Mouse (Mus musculus): Measurements from ENCODE around the gene Spns3. TPM values are rescaled to one million over a fixed set of nuclear protein-coding genes. Genes with fewer than 3 reads are reported as not detected.

Spns3 gene
- polyA plus RNA-seq, 1 experiment: 15.4 TPM

- no peak overlapping the region for H3K27ac ChIP-seq (ENCODE audit: control insufficient read depth, insufficient read depth, low read length)
- 59% methylated on average over 4 of the region's 4 CpGs for WGBS
- no peak overlapping the region for H3K4me3 ChIP-seq (ENCODE audit: control insufficient read depth, insufficient read depth, low read length)
- no peak for DNase-seq
- H3K4me1 ChIP-seq (replicated peaks; ENCODE audit: control insufficient read depth, insufficient read depth, low read length): peaks cover 2% of the 10 kb centered on the region; the same call in 1 of the 2 replicates
- no peaks in the 10 kb centered on the region for H3K27me3 ChIP-seq (ENCODE audit: control insufficient read depth, insufficient read depth, low read length)
- TF ChIP-seq POLR2A (IDR thresholded peaks at IDR 0.05; ENCODE audit: control insufficient read depth, extremely low read depth, insufficient read depth, low read length, poor library complexity) (no peak), CTCF (IDR thresholded peaks at IDR 0.05; ENCODE audit: borderline replicate concordance, control insufficient read depth, extremely low read depth, insufficient read depth, low read length, poor library complexity) (no peak)
- H3K36me3 ChIP-seq (ENCODE audit: control insufficient read depth, insufficient read depth, low read length): no peaks in the 10 kb centered on the region
Observed at GRCm38 (mm10) chr11:72481952-72482351, 68.4 kb downstream of the Spns3 start.

- no peak for TF ChIP-seq POLR2A (IDR thresholded peaks at IDR 0.05; ENCODE audit: control insufficient read depth, extremely low read depth, insufficient read depth, low read length, poor library complexity)
- no peak for TF ChIP-seq CTCF (IDR thresholded peaks at IDR 0.05; ENCODE audit: borderline replicate concordance, control insufficient read depth, extremely low read depth, insufficient read depth, low read length, poor library complexity)
- H3K36me3 ChIP-seq (ENCODE audit: control insufficient read depth, insufficient read depth, low read length): no peaks in the 10 kb centered on the region
- no peak overlapping the region for H3K4me3 ChIP-seq (ENCODE audit: control insufficient read depth, insufficient read depth, low read length)
- 64% methylated on average over 5 of the region's 5 CpGs for WGBS
- no peaks in the 10 kb centered on the region for H3K27me3 ChIP-seq (ENCODE audit: control insufficient read depth, insufficient read depth, low read length)
- no peak for DNase-seq
- H3K4me1 ChIP-seq (replicated peaks; ENCODE audit: control insufficient read depth, insufficient read depth, low read length): peaks cover 2% of the 10 kb centered on the region; the same call in 1 of the 2 replicates
- no peak overlapping the region for H3K27ac ChIP-seq (ENCODE audit: control insufficient read depth, insufficient read depth, low read length)
Observed at GRCm38 (mm10) chr11:72481313-72481712, 69.0 kb downstream of the Spns3 start.

GRCm38 (mm10) chr11:72479499-72479898 is 70.8 kb downstream of the Spns3 start:
- Histone ChIP-seq H3K27ac (ENCODE audit: control insufficient read depth, insufficient read depth, low read length) (no peak overlapping the region), H3K4me1 (replicated peaks; ENCODE audit: control insufficient read depth, insufficient read depth, low read length) (no peaks in the 10 kb centered on the region), H3K27me3 (ENCODE audit: control insufficient read depth, insufficient read depth, low read length) (no peaks in the 10 kb centered on the region), H3K36me3 (ENCODE audit: control insufficient read depth, insufficient read depth, low read length) (no peaks in the 10 kb centered on the region), H3K4me3 (ENCODE audit: control insufficient read depth, insufficient read depth, low read length) (no peak overlapping the region)
- 36% methylated on average over 2 of the region's 2 CpGs for WGBS
- no peak for DNase-seq
- TF ChIP-seq CTCF (IDR thresholded peaks at IDR 0.05; ENCODE audit: borderline replicate concordance, control insufficient read depth, extremely low read depth, insufficient read depth, low read length, poor library complexity): no peak
- TF ChIP-seq POLR2A (IDR thresholded peaks at IDR 0.05; ENCODE audit: control insufficient read depth, extremely low read depth, insufficient read depth, low read length, poor library complexity): no peak

GRCm38 (mm10) chr11:72478228-72478627 is 72.1 kb downstream of the Spns3 start:
- Histone ChIP-seq H3K36me3 (ENCODE audit: control insufficient read depth, insufficient read depth, low read length) (no peaks in the 10 kb centered on the region), H3K27ac (ENCODE audit: control insufficient read depth, insufficient read depth, low read length) (no peak overlapping the region), H3K4me3 (ENCODE audit: control insufficient read depth, insufficient read depth, low read length) (no peak overlapping the region), H3K27me3 (ENCODE audit: control insufficient read depth, insufficient read depth, low read length) (no peaks in the 10 kb centered on the region), H3K4me1 (replicated peaks; ENCODE audit: control insufficient read depth, insufficient read depth, low read length) (no peaks in the 10 kb centered on the region)
- no peak for DNase-seq
- WGBS: 29% methylated on average over 6 of the region's 6 CpGs
- no peak for TF ChIP-seq POLR2A (IDR thresholded peaks at IDR 0.05; ENCODE audit: control insufficient read depth, extremely low read depth, insufficient read depth, low read length, poor library complexity)

- TF ChIP-seq POLR2A (IDR thresholded peaks at IDR 0.05; ENCODE audit: control insufficient read depth, extremely low read depth, insufficient read depth, low read length, poor library complexity): no peak
- TF ChIP-seq CTCF (IDR thresholded peaks at IDR 0.05; ENCODE audit: borderline replicate concordance, control insufficient read depth, extremely low read depth, insufficient read depth, low read length, poor library complexity): no peak
- no peaks in the 10 kb centered on the region for H3K36me3 ChIP-seq (ENCODE audit: control insufficient read depth, insufficient read depth, low read length)
- no peak for DNase-seq
- H3K27me3 ChIP-seq (ENCODE audit: control insufficient read depth, insufficient read depth, low read length): no peaks in the 10 kb centered on the region
- H3K4me1 ChIP-seq (replicated peaks; ENCODE audit: control insufficient read depth, insufficient read depth, low read length): no peaks in the 10 kb centered on the region
- H3K4me3 ChIP-seq (ENCODE audit: control insufficient read depth, insufficient read depth, low read length): no peak overlapping the region
- 97% methylated on average over 1 of the region's 1 CpGs for WGBS
- H3K27ac ChIP-seq (ENCODE audit: control insufficient read depth, insufficient read depth, low read length): no peak overlapping the region
Observed at GRCm38 (mm10) chr11:72477653-72478052, 72.7 kb downstream of the Spns3 start.

GRCm38 (mm10) chr11:72477182-72477581 is 73.1 kb downstream of the Spns3 start:
- H3K4me1 ChIP-seq (replicated peaks; ENCODE audit: control insufficient read depth, insufficient read depth, low read length): no peaks in the 10 kb centered on the region
- 77% methylated on average over 5 of the region's 5 CpGs for WGBS
- DNase-seq: no peak
- H3K27me3 ChIP-seq (ENCODE audit: control insufficient read depth, insufficient read depth, low read length): no peaks in the 10 kb centered on the region
- no peak for TF ChIP-seq POLR2A (IDR thresholded peaks at IDR 0.05; ENCODE audit: control insufficient read depth, extremely low read depth, insufficient read depth, low read length, poor library complexity)
- no peak for TF ChIP-seq CTCF (IDR thresholded peaks at IDR 0.05; ENCODE audit: borderline replicate concordance, control insufficient read depth, extremely low read depth, insufficient read depth, low read length, poor library complexity)
- H3K27ac ChIP-seq (ENCODE audit: control insufficient read depth, insufficient read depth, low read length): no peak overlapping the region
- H3K4me3 ChIP-seq (ENCODE audit: control insufficient read depth, insufficient read depth, low read length): no peak overlapping the region
- H3K36me3 ChIP-seq (ENCODE audit: control insufficient read depth, insufficient read depth, low read length): no peaks in the 10 kb centered on the region

- no peak for DNase-seq
- Histone ChIP-seq H3K4me1 (replicated peaks; ENCODE audit: control insufficient read depth, insufficient read depth, low read length) (no peaks in the 10 kb centered on the region), H3K4me3 (ENCODE audit: control insufficient read depth, insufficient read depth, low read length) (no peak overlapping the region), H3K27me3 (ENCODE audit: control insufficient read depth, insufficient read depth, low read length) (no peaks in the 10 kb centered on the region), H3K36me3 (ENCODE audit: control insufficient read depth, insufficient read depth, low read length) (no peaks in the 10 kb centered on the region), H3K27ac (ENCODE audit: control insufficient read depth, insufficient read depth, low read length) (no peak overlapping the region)
- 74% methylated on average over 7 of the region's 7 CpGs for WGBS
- no peak for TF ChIP-seq CTCF (IDR thresholded peaks at IDR 0.05; ENCODE audit: borderline replicate concordance, control insufficient read depth, extremely low read depth, insufficient read depth, low read length, poor library complexity)
- no peak for TF ChIP-seq POLR2A (IDR thresholded peaks at IDR 0.05; ENCODE audit: control insufficient read depth, extremely low read depth, insufficient read depth, low read length, poor library complexity)
Observed at GRCm38 (mm10) chr11:72476074-72476625, 74.2 kb downstream of the Spns3 start.
